Mouse (Mus musculus) urinary bladder, adult 2 months (tissue): ENCODE measurements around the gene Unc13a. TPM values are rescaled to one million over a fixed set of nuclear protein-coding genes. Genes with fewer than 3 reads are reported as not detected.

Experiments used
- DNase-seq: peaks from one replicate; pipeline ENCODE4 v3.0.0; 2022; ENCODE audit warnings: low spot score
- polyA plus RNA-seq: library from polyadenylated mRNA; depleted of rRNA; stranded (reverse); fragments of >200 nt; gene quantifications from 2 replicates; pipeline ENCODE4 v1.2.3, GENCODE M21; 2012

The Unc13a gene
- polyA plus RNA-seq, 1 experiment = 0.47 TPM

- DNase-seq = no peak
Measured at GRCm38 (mm10) chr8:71665331-71666130, 6.0 kb downstream of the Unc13a start.

GRCm38 (mm10) chr8:71660325-71661120 lies 11.0 kb downstream of the Unc13a start:
- DNase-seq = peak; percentile 72

GRCm38 (mm10) chr8:71659751-71660150 lies 11.8 kb downstream of the Unc13a start:
- no peak for DNase-seq

GRCm38 (mm10) chr8:71658515-71659049 lies 13.0 kb downstream of the Unc13a start:
- DNase-seq = no peak

GRCm38 (mm10) chr8:71657816-71658215 lies 13.7 kb downstream of the Unc13a start:
- DNase-seq = no peak

DNA sequence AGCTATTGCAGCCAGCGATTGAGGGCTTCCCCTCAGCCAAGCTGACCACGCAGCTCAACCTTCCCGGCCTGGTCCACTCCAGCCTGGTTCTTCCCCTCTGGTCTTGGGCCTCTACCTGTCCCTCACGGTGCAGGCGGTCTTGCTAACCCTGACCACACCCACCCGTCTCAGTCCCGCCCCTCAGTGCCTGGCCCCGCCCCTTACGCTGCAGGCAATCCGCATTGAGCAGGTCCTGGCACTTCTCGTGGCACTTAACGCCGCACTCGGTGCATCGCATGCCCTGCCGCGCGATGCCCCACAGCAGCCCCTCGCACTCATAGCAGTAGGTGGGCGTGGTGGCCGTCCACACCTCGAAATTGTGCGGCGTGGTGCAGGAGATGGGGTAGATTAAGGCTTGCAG lies 17.0 kb downstream of the Unc13a start:
- DNase-seq = no peak

DNA sequence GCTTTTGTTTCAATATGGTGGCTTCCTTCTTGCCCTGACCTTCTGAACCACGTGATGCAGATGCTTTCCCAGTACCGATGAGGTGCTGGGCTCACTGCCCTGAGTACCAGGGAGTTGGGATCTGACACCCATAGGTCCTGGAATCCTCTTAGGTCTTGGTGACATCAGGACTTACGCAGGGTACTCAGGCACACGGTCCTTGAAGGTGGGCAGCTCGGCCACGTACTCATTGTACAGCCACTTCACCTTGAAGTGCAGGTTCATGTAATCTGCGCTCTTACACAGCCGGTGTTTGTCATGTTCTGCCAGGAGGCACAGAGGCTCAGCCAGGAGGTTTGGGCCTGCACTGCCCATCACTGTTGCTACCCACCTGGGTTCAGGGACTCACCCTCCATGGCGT lies 26.0 kb downstream of the Unc13a start:
- no peak for DNase-seq

- no peak for DNase-seq
Measured at GRCm38 (mm10) chr8:71639318-71639717, 32.2 kb downstream of the Unc13a start.

- no peak for DNase-seq
Measured at GRCm38 (mm10) chr8:71638321-71638720, 33.2 kb downstream of the Unc13a start.

GRCm38 (mm10) chr8:71637149-71638095 lies 34.1 kb downstream of the Unc13a start:
- DNase-seq = no peak

- DNase-seq = no peak
Measured at GRCm38 (mm10) chr8:71633981-71634667, 37.4 kb downstream of the Unc13a start.

DNA sequence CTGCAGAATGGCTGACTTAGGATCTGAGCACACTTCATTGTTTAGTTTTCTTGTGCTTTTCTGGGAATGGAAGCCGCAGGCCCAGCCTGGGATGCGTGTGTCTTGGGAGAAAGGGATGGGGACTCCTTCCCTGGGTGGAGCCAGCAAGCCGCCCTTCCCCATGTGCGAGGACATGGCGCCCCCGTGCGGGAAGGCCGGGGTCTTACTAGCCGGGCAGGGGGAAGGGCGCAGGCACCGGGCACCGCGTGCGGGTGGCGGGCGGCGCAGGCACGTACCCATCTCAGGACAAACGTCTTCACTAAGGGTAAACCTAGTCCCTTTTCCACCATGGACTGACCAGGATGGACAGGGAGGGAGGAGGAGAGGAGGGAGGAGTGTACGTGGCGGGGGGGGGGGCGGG lies 38.4 kb downstream of the Unc13a start:
- DNase-seq = no peak

DNA sequence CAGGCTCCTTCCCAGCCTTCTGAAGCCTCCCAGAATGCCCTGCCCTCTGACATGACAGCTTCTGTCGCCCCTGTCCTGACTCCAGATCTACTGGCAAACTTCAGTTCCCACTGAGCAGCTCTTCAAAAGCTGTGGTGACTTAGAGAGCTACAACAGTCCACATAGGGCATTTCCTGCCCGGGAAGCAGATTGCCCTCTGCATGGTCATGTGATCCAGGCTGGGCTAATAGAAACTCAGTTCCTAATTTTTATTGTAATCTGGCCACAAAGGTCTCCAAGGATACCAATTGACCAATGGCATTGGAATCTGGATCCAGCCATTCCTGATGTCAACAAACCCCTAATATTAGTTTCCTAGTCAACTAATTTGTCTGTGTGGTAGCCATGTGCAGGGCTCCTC lies 39.7 kb downstream of the Unc13a start:
- DNase-seq = no peak

DNA sequence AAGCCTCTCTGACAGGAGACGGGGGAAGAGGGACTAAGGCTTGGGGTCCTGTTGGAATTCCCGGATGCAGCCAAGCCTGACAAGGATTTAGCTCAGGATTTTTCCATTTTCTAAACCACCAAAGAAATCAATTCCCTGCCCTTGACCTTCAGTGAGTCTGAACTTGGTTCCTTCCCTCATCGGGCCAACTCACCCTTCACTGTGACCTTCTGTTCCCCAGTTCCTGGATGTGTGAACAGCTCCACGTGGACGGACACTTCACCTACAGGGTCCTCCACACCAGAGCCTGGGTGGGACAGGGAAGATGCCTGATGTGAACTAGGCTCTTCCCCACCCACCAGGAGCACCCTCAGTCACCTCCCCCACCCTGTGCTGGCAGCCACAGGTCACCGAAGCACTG lies 40.8 kb downstream of the Unc13a start:
- no peak for DNase-seq

DNA sequence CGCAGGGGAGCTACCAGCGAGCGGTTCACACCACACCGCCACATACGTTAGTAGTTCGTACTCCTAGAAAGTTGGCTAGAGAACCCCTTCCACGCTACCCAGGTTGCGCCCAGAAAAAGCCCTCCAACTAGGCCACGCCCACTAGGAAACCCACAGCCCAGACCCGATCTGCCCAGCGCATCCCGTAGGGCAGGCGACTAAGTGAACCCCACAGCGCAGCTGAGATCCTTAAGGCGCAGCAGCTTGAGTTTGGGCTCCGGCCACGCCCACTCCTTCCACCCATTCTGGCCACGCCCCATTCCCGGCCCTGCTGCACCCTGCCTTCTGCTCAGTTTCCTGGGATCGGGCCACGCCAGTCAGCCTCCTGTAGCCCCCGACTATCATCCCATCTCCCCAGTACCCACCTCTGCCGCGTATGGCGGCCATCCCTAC lies 41.8 kb downstream of the Unc13a start:
- no peak for DNase-seq

GRCm38 (mm10) chr8:71629096-71629697 lies 42.4 kb downstream of the Unc13a start:
- peak; percentile 92 for DNase-seq

DNA sequence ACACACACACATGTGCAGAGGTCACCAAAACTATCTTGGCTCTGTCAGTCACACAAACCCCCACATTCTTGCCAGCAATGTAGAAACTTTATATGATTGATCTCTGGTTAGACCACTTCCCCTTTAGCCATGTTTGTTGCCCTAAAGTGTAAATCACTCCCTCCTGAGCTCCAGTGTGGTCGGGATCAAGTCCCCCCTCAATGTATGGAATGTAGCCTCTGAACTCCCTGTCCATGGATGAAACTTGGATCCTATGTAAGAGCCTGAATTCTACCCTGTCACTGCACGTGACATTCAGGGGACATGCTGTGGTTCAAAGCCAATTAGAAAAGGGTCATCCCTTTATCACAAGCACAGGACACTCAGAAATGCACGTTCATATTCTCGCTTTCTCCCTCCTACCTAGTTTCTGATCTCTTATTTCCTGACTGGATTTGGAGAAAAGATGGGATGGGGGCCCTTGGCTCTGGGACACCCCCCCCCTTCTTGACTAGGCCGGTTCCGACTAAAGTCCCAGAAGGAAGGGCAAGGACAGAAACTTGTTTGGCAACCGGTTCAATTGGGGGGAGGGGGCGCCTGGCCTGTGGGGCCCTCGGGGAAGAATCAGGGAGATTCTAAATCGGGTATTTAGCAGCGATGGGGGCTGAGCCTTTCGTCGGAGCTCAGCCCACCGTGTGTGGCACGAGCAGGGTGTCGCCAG lies 43.0 kb downstream of the Unc13a start:
- DNase-seq = no peak

DNA sequence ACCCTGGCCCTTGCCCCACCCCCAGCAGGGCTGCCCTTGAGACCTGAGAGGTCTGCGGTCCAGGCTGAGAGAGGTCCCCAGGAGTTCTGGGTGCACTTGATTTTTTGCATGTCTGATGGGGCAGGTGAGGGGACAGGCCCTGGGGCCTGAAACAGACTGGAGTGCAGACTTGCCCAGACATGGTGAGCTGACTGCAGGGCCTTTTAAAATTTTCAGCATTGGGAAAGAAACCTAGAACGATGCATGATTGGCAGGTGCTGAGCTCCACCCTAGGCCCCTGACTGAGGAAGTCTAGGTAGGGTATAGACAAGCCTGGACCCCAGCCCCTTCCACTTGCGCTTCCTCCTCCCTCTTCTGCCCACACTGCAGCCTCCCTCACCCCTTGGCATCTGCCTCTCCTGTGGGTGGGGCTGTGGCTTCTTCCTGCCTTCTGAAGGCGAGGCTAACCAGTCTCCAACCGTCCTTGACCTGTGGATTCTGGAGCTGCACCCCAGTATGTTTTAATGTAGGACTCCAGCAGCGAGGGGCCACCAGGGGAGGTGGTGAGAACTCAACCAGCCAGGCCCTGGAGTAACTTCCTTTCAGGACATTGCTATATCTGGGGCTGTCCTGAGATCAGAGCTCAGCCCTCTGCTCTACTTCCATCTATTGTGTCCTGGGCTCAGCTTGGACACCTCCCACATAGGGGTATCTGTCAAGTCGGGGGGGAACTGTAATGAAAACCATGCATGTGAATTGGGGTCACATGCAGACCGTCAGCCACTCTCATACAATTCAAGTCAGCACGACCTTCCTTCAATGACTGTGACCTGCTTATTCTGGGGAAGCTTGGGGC lies 44.1 kb downstream of the Unc13a start:
- DNase-seq = no peak

DNA sequence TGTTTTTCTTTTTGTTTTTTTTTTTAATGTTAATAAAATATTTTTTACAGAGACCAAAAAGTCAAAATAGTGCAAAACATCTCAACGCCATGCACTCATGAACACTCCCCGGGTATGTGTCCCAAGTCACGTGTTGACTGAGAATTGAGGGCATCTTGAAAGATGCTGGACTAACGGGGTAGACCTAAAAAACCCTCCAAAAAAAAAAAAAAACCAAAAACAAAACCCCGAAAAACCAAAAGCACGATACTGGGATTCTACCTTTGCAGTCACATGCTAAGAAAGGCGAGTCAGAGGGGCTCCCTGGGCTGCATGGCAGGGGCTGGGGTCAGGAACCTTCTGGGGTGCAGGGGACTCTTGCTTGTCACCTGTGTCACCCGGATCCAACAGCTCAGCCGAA lies 44.8 kb downstream of the Unc13a start:
- no peak for DNase-seq
